Mouse (Mus musculus) C2C12 (cell line): Measurements from ENCODE around the gene Cd180. TPM values are rescaled to one million over a fixed set of nuclear protein-coding genes. Genes with fewer than 3 reads are reported as not detected.

Experiments used
- H3K27me3 ChIP-seq: one replicate; pipeline ENCODE4 v1.6.1; 2011; ENCODE audit not compliant: control insufficient read depth, insufficient read depth, insufficient read length
- H3K36me3 ChIP-seq: one replicate; pipeline ENCODE4 v1.6.1; 2011; ENCODE audit not compliant: control insufficient read depth, insufficient read depth
- H3K4me3 ChIP-seq: one replicate; pipeline ENCODE4 v1.5.1; 2011; ENCODE audit warnings: mild to moderate bottlenecking, control low read depth; ENCODE audit not compliant: poor library complexity, insufficient read depth, severe bottlenecking
- H3K79me2 ChIP-seq: one replicate; pipeline ENCODE4 v1.6.1; 2011; ENCODE audit not compliant: control insufficient read depth, insufficient read depth
- H3K79me3 ChIP-seq: one replicate; pipeline ENCODE4 v1.6.1; 2011; ENCODE audit warnings: low read depth, control low read depth
- H3ac ChIP-seq: one replicate; pipeline ENCODE3; 2011; ENCODE audit warnings: low read depth; ENCODE audit not compliant: control insufficient read depth, insufficient read length
- CEBPB ChIP-seq: IDR thresholded peaks from one replicate; pipeline ENCODE4 v1.6.1; 2011; ENCODE audit warnings: low read depth, mild to moderate bottlenecking, control low read depth, moderate library complexity
- CTCF ChIP-seq: IDR thresholded peaks from one replicate; pipeline ENCODE4 v1.5.1; 2011; ENCODE audit not compliant: control insufficient read depth, insufficient read depth, insufficient read length
- FOSL1 ChIP-seq: IDR thresholded peaks from one replicate; pipeline ENCODE4 v1.8.0; 2011; ENCODE audit warnings: mild to moderate bottlenecking, low read length; ENCODE audit not compliant: poor library complexity, insufficient read depth, severe bottlenecking
- MAX ChIP-seq: IDR thresholded peaks from one replicate; pipeline ENCODE4 v1.6.1; 2011; ENCODE audit warnings: mild to moderate bottlenecking, control low read depth
- MYOD1 ChIP-seq: IDR thresholded peaks from one replicate; pipeline ENCODE4 v1.6.1; 2011; ENCODE audit warnings: low read depth; ENCODE audit not compliant: control insufficient read depth, insufficient read length
- MYOG ChIP-seq: IDR thresholded peaks from one replicate; pipeline ENCODE4 v1.6.1; 2011; ENCODE audit not compliant: control insufficient read depth, insufficient read length; ENCODE audit errors: extremely low read depth
- USF1 ChIP-seq: IDR thresholded peaks from one replicate; pipeline ENCODE4 v1.6.1; 2011; ENCODE audit warnings: low read depth, mild to moderate bottlenecking, control low read depth, moderate library complexity
- polyA plus RNA-seq: library from polyadenylated mRNA; unstranded; fragments of >200 nt; fragmentation: generic; extraction: Trizol; gene quantifications from one replicate; pipeline ENCODE4 v1.2.1, GENCODE M21; 2012; ENCODE audit warnings: missing spikeins

Gene Cd180
- polyA plus RNA-seq, 1 experiment, result 0.28 TPM

- H3K79me2 ChIP-seq, result no peaks in the 10 kb centered on the region
These were observed 41.0 kb upstream of the Cd180 start for GRCm38 (mm10) chr13:102652303-102652889.

DNA sequence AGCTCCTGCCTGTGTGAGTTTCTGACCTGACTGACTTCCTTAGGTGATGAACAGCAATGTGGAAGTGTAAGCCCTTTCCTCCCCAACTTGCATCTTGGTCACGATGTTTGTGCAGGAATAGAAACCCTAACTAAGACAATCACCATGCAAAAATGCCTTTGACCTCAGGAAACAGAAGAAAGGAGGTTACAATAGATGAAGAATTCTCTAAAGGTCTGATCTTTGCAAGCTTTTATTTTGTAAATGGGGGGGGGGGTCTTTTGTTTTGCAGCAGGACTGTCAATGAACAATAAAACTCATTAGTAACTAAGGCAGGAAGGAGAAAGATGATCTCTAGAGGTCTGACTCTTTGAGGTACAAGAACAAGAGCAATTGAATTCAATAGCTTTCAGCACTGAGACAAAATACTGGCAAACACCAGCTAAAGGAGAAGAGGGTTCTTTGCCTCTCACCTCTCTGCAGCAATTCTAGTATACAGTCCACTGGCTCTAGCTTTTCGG, 38.2 kb upstream of the Cd180 start:
- no peaks in the 10 kb centered on the region for H3K27me3 ChIP-seq
- no peak overlapping the region for H3ac ChIP-seq
- H3K4me3 ChIP-seq, result no peak overlapping the region
- TF ChIP-seq CTCF, result no peak
- no peak for TF ChIP-seq MAX
- TF ChIP-seq USF1, result no peak
- TF ChIP-seq MYOG, result no peak
- TF ChIP-seq CEBPB, result no peak
- TF ChIP-seq FOSL1, result no peak
- no peak for TF ChIP-seq MYOD1
- no peaks in the 10 kb centered on the region for H3K36me3 ChIP-seq
- H3K79me2 ChIP-seq, result no peaks in the 10 kb centered on the region
- H3K79me3 ChIP-seq, result no peaks in the 10 kb centered on the region

More at GRCm38 (mm10) chr13:102652303-102652889, 41.0 kb upstream of the Cd180 start:
- no peak overlapping the region for H3ac ChIP-seq
- H3K79me3 ChIP-seq, result no peaks in the 10 kb centered on the region
- no peaks in the 10 kb centered on the region for H3K36me3 ChIP-seq
- TF ChIP-seq CTCF (no peak), FOSL1 (no peak), USF1 (peak; percentile 99), MYOD1 (no peak), MYOG (no peak), CEBPB (no peak), MAX (no peak)
- H3K4me3 ChIP-seq, result no peak overlapping the region
- H3K27me3 ChIP-seq, result no peaks in the 10 kb centered on the region

GRCm38 (mm10) chr13:102656153-102656690, 37.1 kb upstream of the Cd180 start:
- Histone ChIP-seq H3K4me3 (no peak overlapping the region), H3ac (no peak overlapping the region), H3K79me2 (no peaks in the 10 kb centered on the region), H3K27me3 (no peaks in the 10 kb centered on the region), H3K36me3 (no peaks in the 10 kb centered on the region), H3K79me3 (no peaks in the 10 kb centered on the region)
- TF ChIP-seq FOSL1 (no peak), CTCF (no peak), MYOG (no peak), MAX (no peak), MYOD1 (no peak), USF1 (no peak), CEBPB (no peak)

DNA sequence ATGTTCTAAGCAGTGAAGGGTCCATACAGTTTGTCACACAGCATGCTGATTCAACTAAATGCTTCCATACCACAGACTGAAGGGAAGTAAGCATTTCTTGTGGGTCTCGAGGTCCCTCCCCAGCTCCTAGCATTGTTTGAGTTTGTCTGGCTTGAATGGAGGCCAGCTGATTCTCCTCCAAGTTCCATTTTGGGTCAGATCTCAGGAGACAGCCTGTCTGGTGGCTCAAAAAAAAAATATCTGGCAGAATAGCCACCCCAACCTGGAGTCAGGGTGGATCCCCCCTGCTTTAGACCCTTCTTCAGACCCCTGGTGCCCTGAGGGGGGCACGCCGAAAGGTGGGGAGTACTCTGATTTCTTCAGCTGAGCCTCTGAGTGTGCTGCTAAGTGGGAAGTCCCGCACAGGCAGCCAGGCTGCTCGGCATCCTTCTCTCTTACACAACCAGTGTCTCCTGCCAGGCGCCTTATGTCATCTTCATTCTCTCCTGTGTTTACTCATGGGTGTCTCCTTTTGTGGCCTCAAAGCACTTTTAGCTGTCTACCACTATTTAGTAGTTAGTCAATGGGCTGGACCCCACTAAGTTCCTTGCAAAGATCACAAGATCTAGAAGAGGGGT, 35.0 kb upstream of the Cd180 start:
- H3K27me3 ChIP-seq, result no peaks in the 10 kb centered on the region
- no peaks in the 10 kb centered on the region for H3K36me3 ChIP-seq
- H3K79me3 ChIP-seq, result no peaks in the 10 kb centered on the region
- TF ChIP-seq MYOG (no peak), FOSL1 (no peak), CTCF (no peak), CEBPB (no peak)
- H3ac ChIP-seq, result no peak overlapping the region
- H3K79me2 ChIP-seq, result no peaks in the 10 kb centered on the region
- H3K4me3 ChIP-seq, result no peak overlapping the region

- TF ChIP-seq FOSL1 (no peak), MYOG (no peak), MYOD1 (no peak), MAX (no peak), CTCF (no peak), CEBPB (no peak), USF1 (no peak)
- Histone ChIP-seq H3K79me2 (no peaks in the 10 kb centered on the region), H3K27me3 (no peaks in the 10 kb centered on the region), H3ac (no peak overlapping the region), H3K36me3 (no peaks in the 10 kb centered on the region), H3K79me3 (no peaks in the 10 kb centered on the region), H3K4me3 (no peak overlapping the region)
These were observed 29.3 kb upstream of the Cd180 start for GRCm38 (mm10) chr13:102664041-102664440.
